Mouse (Mus musculus): ENCODE measurements around the gene Mmel1.

Mmel1 gene

DNA sequence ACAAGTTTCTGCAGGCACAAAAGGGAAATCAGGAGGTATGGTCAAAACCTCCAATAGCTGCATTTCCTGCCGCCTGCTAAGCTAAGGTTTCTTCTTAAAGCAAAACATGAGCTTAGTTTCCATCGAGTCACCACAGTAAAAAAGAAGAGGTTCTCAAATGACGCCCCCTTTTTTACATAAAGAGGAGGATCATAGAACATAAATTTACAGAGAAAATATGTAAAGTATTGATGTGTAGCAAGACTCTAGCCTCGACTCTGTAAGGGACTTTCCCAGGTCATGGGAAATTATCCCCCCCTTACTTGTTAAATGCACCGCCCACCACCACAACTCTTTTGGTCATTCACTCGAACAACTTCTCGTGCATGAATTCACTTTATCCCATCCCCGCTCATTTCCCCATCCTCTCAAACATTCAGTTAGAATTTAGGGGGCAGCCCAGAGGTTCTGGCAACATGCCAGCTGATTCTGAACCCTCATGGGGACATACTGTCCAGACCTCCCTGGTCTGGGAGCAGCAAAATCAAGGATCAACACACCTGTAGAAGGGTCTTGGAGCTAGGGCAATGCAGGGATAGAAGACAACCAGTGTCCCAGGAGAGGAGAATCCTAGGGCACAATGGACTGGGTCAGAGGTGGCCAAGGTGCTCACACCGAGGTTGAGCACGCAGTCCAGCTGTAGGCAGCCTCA is 73.4 kb downstream of the Mmel1 start:
- no peak for DNase-seq

DNA sequence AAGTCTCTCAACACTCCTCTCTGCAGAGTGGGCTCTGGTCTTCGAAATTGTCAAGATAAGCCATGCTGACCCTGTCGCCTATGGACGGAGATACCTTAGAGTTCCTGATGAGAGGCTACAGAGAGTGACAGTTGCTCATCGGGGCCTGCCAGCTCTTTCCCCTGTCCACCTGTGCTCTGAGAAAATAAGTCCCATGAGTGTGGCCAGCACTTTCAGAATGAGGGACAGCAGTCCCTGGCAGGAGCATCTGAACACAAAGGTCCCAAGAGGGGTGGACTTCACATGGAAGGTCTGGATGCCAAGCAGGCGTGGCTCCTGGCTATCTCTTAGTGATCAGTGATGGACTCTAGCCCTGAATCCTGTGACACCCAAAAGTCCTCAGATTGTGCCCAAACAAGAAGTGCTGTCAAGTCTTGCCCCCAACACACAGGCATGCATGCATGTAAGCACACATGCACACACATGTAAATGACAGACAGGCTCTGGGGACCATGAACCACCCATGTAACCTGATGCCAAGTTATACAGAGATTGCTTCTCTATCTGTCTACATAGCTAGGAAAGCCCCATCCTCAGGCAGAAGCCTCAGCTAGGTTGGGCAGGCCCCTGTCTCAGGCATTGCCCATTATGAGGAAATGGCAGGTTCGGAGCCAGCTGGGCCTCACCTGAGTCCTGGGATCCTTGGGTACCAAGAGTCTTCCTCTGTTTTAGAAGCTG is 74.1 kb downstream of the Mmel1 start:
- no peak for DNase-seq

DNA sequence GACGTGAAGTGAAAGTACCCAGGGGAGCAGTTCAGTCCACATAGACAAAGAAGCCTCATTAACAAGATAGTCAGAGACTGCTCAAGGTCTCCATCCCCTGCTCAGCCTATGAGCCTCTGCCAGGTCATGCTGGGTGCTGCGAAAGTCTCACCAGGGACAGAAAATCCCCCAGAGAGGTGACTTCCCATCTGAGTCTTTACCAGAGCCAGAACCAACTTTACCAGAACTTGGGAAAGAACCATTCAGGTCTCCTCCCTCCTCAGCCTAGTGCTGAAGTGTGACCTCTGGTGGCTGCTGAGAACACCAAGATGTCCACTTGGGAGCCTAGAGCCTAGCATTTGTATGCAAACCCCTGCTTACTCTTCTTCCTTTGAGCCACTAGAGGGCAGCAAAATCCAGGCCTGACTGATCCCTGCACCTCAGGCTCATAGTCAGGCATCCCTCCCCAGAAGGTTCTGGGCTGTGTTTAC is 74.8 kb downstream of the Mmel1 start:
- DNase-seq: peak; percentile 96

Measured in retina, postnatal 1 day (tissue).